Comparison of ENCODE assay signal across 12 mouse cellular contexts in genomic region chr1:157253600-157254490, GRCm38 (mm10).
DNase-seq lines count a peak whose midpoint lies in the region; ATAC-seq and TF ChIP-seq lines count a peak whose summit lies in the region.
"Had no signal": no experiment of that assay in that cellular context is flagged by ENCODE, and none has a peak within 500 bp of the region (broad histone marks: within the 10 kb centered on the region; RNA-seq: fewer than 3 reads in every experiment).

No protein-coding gene starts in this region.

- H3K9me3 ChIP-seq in hindbrain, embryonic 14.5 days (ENCODE audit: control insufficient read depth, low read length) = no peaks in the 10 kb centered on the region
- no peaks in the 10 kb centered on the region for H3K9me3 ChIP-seq in hindbrain, embryonic 12.5 days (replicated peaks)
- H3K9me3 ChIP-seq in ES-E14 (ENCODE audit: control insufficient read depth, insufficient read depth, low read depth, low read length) = no peaks in the 10 kb centered on the region
- H3K9me3 ChIP-seq in forebrain, postnatal 0 days (ENCODE audit: low read length) = no peaks in the 10 kb centered on the region
- H3K9me3 ChIP-seq: lung, embryonic 15.5 days; stomach, embryonic 15.5 days had no signal

- in situ Hi-C loops in ES-E14 (cut with MboI; ENCODE audit: low sequenced_read_pairs in 2 of 2, unreplicated experiment in 2 of 2) = no loop called here

- H3K4me3 ChIP-seq in hindbrain, embryonic 14.5 days (replicated peaks; ENCODE audit: low read length) = no peak overlapping the region
- H3K4me3 ChIP-seq in hindbrain, embryonic 12.5 days = no peak overlapping the region
- no peak overlapping the region for H3K4me3 ChIP-seq in ES-E14 (ENCODE audit: insufficient read depth in 1 of 2, low read depth in 1 of 2, low read length in 2 of 2, poor library complexity in 1 of 2, severe bottlenecking in 1 of 2)
- H3K4me3 ChIP-seq in forebrain, postnatal 0 days (ENCODE audit: low read depth, low read length) = no peak overlapping the region
- H3K4me3 ChIP-seq: lung, embryonic 15.5 days; myocyte; stomach, embryonic 15.5 days had no signal

- no peaks in the 10 kb centered on the region for H3K27me3 ChIP-seq in hindbrain, embryonic 14.5 days (ENCODE audit: control insufficient read depth, insufficient read depth, low read length)
- H3K27me3 ChIP-seq in hindbrain, embryonic 12.5 days = no peaks in the 10 kb centered on the region
- no peaks in the 10 kb centered on the region for H3K27me3 ChIP-seq in forebrain, postnatal 0 days (ENCODE audit: insufficient read depth, low read length)
- H3K27me3 ChIP-seq: lung, embryonic 15.5 days; stomach, embryonic 15.5 days had no signal

- TF ChIP-seq CTCF in forebrain, postnatal 0 days (IDR thresholded peaks at IDR 0.05; ENCODE audit: low read depth) = 0 out of 2 replicates have a peak, but pooled peaks have one; percentile 5

- no peak overlapping the region for H3K4me2 ChIP-seq in hindbrain, embryonic 14.5 days (replicated peaks)
- no peak overlapping the region for H3K4me2 ChIP-seq in hindbrain, embryonic 12.5 days (replicated peaks)
- peak overlapping the region; percentile 10; the same call in 1 of the 2 replicates for H3K4me2 ChIP-seq in forebrain, postnatal 0 days (ENCODE audit: low read depth)
- H3K4me2 ChIP-seq: lung, embryonic 15.5 days; stomach, embryonic 15.5 days had no signal

- ATAC-seq in hindbrain, embryonic 14.5 days (ENCODE audit: low FRiP score) = no peak
- ATAC-seq in hindbrain, embryonic 12.5 days (ENCODE audit: low FRiP score) = no peak
- ATAC-seq in forebrain, postnatal 0 days = peak; percentile 32; the same call in 1 of the 2 replicates
- no peak for ATAC-seq in megakaryocyte progenitor cell, adult 5-6 weeks (replicated peaks; ENCODE audit: poor library complexity)

- 0 out of 2 replicates have a peak, but pooled peaks cover 3% of the 10 kb centered on the region for H3K4me1 ChIP-seq in hindbrain, embryonic 14.5 days (replicated peaks; ENCODE audit: control insufficient read depth, insufficient read depth, low read length)
- peaks cover 3% of the 10 kb centered on the region; the same call in 1 of the 2 replicates for H3K4me1 ChIP-seq in hindbrain, embryonic 12.5 days
- H3K4me1 ChIP-seq in ES-E14 (ENCODE audit: control insufficient read depth in 2 of 2, insufficient read depth in 2 of 2, low read length in 2 of 2, poor library complexity in 1 of 2) = 0 out of 4 replicates have a peak, but pooled peaks cover 0 to 2% of the 10 kb centered on the region in 2 experiments
- H3K4me1 ChIP-seq in forebrain, postnatal 0 days (ENCODE audit: insufficient read depth) = 0 out of 2 replicates have a peak, but pooled peaks cover 5% of the 10 kb centered on the region
- H3K4me1 ChIP-seq: lung, embryonic 15.5 days; stomach, embryonic 15.5 days had no signal

- H3K36me3 ChIP-seq in hindbrain, embryonic 14.5 days (replicated peaks; ENCODE audit: control insufficient read depth, insufficient read depth) = no peaks in the 10 kb centered on the region
- no peaks in the 10 kb centered on the region for H3K36me3 ChIP-seq in hindbrain, embryonic 12.5 days
- no peaks in the 10 kb centered on the region for H3K36me3 ChIP-seq in ES-E14 (ENCODE audit: control insufficient read depth, insufficient read depth, low read length, poor library complexity, severe bottlenecking)
- H3K36me3 ChIP-seq in forebrain, postnatal 0 days (ENCODE audit: insufficient read depth) = no peaks in the 10 kb centered on the region
- H3K36me3 ChIP-seq: lung, embryonic 15.5 days; stomach, embryonic 15.5 days had no signal

- no peak for DNase-seq in hindbrain, embryonic 14.5 days (ENCODE audit: low spot score)
- peak; percentile 2 for DNase-seq in ES-E14 (ENCODE audit: low read depth, low spot score)
- DNase-seq in forebrain, postnatal 0 days = no peak
- DNase-seq in kidney, postnatal 10 days = peak; percentile 7
- DNase-seq in adrenal gland, postnatal 10 days = no peak
- DNase-seq: heart, adult 11 months; heart, postnatal 4 days had no signal

- H3K27ac ChIP-seq in hindbrain, embryonic 14.5 days = peak overlapping the region; percentile 21; the same call in 1 of the 2 replicates
- H3K27ac ChIP-seq in hindbrain, embryonic 12.5 days = no peak overlapping the region
- no peak overlapping the region for H3K27ac ChIP-seq in ES-E14 (ENCODE audit: insufficient read depth, low read depth, low read length, poor library complexity, severe bottlenecking)
- no peak overlapping the region for H3K27ac ChIP-seq in forebrain, postnatal 0 days (ENCODE audit: low read depth, low read length)
- H3K27ac ChIP-seq: lung, embryonic 15.5 days; stomach, embryonic 15.5 days had no signal

- no peak overlapping the region for H3K9ac ChIP-seq in hindbrain, embryonic 14.5 days
- H3K9ac ChIP-seq in hindbrain, embryonic 12.5 days = no peak overlapping the region
- H3K9ac ChIP-seq in ES-E14 (ENCODE audit: insufficient read depth, low read depth, low read length, poor library complexity, severe bottlenecking) = no peak overlapping the region
- no peak overlapping the region for H3K9ac ChIP-seq in forebrain, postnatal 0 days
- H3K9ac ChIP-seq: lung, embryonic 15.5 days; stomach, embryonic 15.5 days had no signal

- 66% methylated on average over 9 of the region's 9 CpGs for WGBS in hindbrain, embryonic 14.5 days
- WGBS in hindbrain, embryonic 12.5 days = 70% methylated on average over 9 of the region's 9 CpGs
- 46% methylated on average over 9 of the region's 9 CpGs for WGBS in forebrain, postnatal 0 days

TF ChIP-seq in ES-E14, 5 proteins besides CTCF, POLR2A, EP300 and RAD21:
- TF ChIP-seq HCFC1 (IDR thresholded peaks at IDR 0.05; ENCODE audit: borderline replicate concordance, insufficient read depth, low read length) (no peak), CHD2 (IDR thresholded peaks at IDR 0.05; ENCODE audit: low read depth, low read length) (no peak), ZC3H11A (IDR thresholded peaks at IDR 0.05; ENCODE audit: borderline replicate concordance, low read depth, low read length) (no peak), MAFK (IDR thresholded peaks at IDR 0.05; ENCODE audit: insufficient read depth, low read depth, low read length) (no peak), ZNF384 (IDR thresholded peaks at IDR 0.05; ENCODE audit: low read depth, low read length) (0 out of 2 replicates have a peak, but pooled peaks have one; percentile 31)

Comparison
In these comparisons a context has a peak if more than half of its experiments do, and no peak if none do; other contexts are left out.
1. DNase-seq: peak in ES-E14 (single experiment) and kidney, postnatal 10 days (single experiment); none in hindbrain, embryonic 14.5 days (single experiment), forebrain, postnatal 0 days (single experiment) and adrenal gland, postnatal 10 days (single experiment).